Mouse (Mus musculus): ENCODE results near the gene Tiam2. TPM values are rescaled to one million over a fixed set of nuclear protein-coding genes. Genes with fewer than 3 reads are reported as not detected.

The Tiam2 gene
- polyA plus RNA-seq, 1 experiment from 2014 or later, result 5.3 TPM

- peaks cover under 1% of the 10 kb centered on the region for H3K4me1 ChIP-seq
- DNase-seq (ENCODE audit: extremely low spot score, low spot score), result peak; percentile 48
These were observed 122.4 kb downstream of the Tiam2 start for GRCm38 (mm10) chr17:3448725-3449124.

DNA sequence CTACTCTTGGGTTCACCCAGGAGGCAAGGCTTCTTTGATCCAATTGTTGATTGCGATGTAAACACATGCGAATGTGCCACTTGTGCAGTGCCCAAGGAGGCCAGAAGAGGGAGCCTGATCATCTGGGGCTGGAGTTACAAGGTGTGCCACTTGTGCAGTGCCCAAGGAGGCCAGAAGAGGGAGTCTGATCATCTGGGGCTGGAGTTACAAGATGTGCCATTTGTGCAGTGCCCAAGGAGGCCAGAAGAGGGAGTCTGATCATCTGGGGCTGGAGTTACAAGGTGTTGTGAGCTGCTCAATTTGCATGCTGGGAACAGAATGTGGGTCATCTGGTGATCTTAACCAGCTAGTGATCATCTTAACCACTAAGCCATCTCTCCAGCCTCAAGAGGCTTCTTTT lies 124.7 kb downstream of the Tiam2 start:
- H3K4me1 ChIP-seq, result peaks cover 9% of the 10 kb centered on the region
- 72% methylated on average over 2 of the region's 2 CpGs for WGBS
- no peak overlapping the region for H3K27ac ChIP-seq
- peaks cover 23% of the 10 kb centered on the region for H3K27me3 ChIP-seq (ENCODE audit: poor library complexity, severe bottlenecking)
- H3K36me3 ChIP-seq (replicated peaks), result no peaks in the 10 kb centered on the region
- no peak overlapping the region for H3K4me3 ChIP-seq
- DNase-seq (ENCODE audit: extremely low spot score, low spot score), result peak; percentile 40
- H3K9me3 ChIP-seq, result 0 out of 2 replicates have a peak, but pooled peaks cover 4% of the 10 kb centered on the region

More at GRCm38 (mm10) chr17:3448725-3449124, 122.4 kb downstream of the Tiam2 start:
- H3K4me3 ChIP-seq, result no peak overlapping the region
- H3K9me3 ChIP-seq, result 0 out of 2 replicates have a peak, but pooled peaks cover 4% of the 10 kb centered on the region
- H3K27me3 ChIP-seq (ENCODE audit: poor library complexity, severe bottlenecking), result peaks cover 31% of the 10 kb centered on the region
- H3K27ac ChIP-seq, result no peak overlapping the region
- 28% methylated on average over 3 of the region's 3 CpGs for WGBS
- no peaks in the 10 kb centered on the region for H3K36me3 ChIP-seq (replicated peaks)

DNA sequence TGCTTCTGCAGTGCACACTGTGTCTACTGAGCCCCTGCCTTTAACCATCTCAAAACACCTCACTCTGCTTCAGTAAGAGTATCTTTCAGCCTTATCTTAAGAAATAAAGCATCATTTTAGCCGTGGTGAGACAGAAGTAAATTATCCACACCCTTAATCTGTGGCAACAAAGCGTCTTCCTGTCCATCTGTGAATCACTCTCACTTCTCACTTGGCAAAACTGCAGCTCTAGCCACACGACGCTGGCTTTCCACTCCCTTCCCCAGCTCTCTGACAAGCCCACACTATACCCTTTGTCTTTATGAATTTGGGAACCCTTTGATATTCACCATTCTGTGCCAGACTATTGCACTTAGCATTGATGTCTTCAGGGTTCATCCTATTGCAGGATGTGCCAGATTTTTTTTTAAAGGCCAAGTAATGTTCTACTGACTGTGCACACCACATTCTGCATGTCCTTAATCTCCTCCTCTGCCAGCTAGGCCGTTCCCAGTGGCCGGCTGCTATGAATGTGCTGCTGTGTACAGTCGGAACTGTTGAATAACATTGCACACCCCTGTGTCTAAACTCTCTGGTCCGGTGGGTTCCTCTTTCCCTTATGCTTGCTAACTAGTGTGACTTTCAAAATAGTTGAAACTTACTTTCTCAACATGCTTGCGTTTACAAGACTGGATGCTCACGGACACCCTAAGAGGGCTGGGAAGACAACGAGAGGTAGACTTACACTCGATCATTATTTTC lies 126.4 kb downstream of the Tiam2 start:
- peaks cover 8% of the 10 kb centered on the region for H3K27me3 ChIP-seq (ENCODE audit: poor library complexity, severe bottlenecking)
- no peaks in the 10 kb centered on the region for H3K36me3 ChIP-seq (replicated peaks)
- 0 out of 2 replicates have a peak, but pooled peaks cover 4% of the 10 kb centered on the region for H3K9me3 ChIP-seq
- no peak overlapping the region for H3K4me3 ChIP-seq
- peaks cover 9% of the 10 kb centered on the region for H3K4me1 ChIP-seq
- no peak overlapping the region for H3K27ac ChIP-seq
- DNase-seq (ENCODE audit: extremely low spot score, low spot score), result no peak
- 90% methylated on average over 12 of the region's 12 CpGs for WGBS

- WGBS, result 32% methylated on average over 10 of the region's 10 CpGs
- H3K4me3 ChIP-seq, result no peak overlapping the region
- H3K36me3 ChIP-seq (replicated peaks), result no peaks in the 10 kb centered on the region
- H3K9me3 ChIP-seq, result 0 out of 2 replicates have a peak, but pooled peaks cover 4% of the 10 kb centered on the region
- H3K4me1 ChIP-seq, result peaks cover 9% of the 10 kb centered on the region
- no peak overlapping the region for H3K27ac ChIP-seq
- no peaks in the 10 kb centered on the region for H3K27me3 ChIP-seq (ENCODE audit: poor library complexity, severe bottlenecking)
- no peak for DNase-seq (ENCODE audit: extremely low spot score, low spot score)
These were observed 127.6 kb downstream of the Tiam2 start for GRCm38 (mm10) chr17:3453946-3454345.

- DNase-seq (ENCODE audit: extremely low spot score, low spot score), result no peak
- 90% methylated on average over 9 of the region's 9 CpGs for WGBS
- H3K9me3 ChIP-seq, result 0 out of 2 replicates have a peak, but pooled peaks cover 4% of the 10 kb centered on the region
- H3K27me3 ChIP-seq (ENCODE audit: poor library complexity, severe bottlenecking), result no peaks in the 10 kb centered on the region
- H3K4me3 ChIP-seq, result no peak overlapping the region
- no peak overlapping the region for H3K27ac ChIP-seq
- H3K36me3 ChIP-seq (replicated peaks), result no peaks in the 10 kb centered on the region
- peaks cover 9% of the 10 kb centered on the region for H3K4me1 ChIP-seq
These were observed 128.5 kb downstream of the Tiam2 start for GRCm38 (mm10) chr17:3454850-3455249.

DNA sequence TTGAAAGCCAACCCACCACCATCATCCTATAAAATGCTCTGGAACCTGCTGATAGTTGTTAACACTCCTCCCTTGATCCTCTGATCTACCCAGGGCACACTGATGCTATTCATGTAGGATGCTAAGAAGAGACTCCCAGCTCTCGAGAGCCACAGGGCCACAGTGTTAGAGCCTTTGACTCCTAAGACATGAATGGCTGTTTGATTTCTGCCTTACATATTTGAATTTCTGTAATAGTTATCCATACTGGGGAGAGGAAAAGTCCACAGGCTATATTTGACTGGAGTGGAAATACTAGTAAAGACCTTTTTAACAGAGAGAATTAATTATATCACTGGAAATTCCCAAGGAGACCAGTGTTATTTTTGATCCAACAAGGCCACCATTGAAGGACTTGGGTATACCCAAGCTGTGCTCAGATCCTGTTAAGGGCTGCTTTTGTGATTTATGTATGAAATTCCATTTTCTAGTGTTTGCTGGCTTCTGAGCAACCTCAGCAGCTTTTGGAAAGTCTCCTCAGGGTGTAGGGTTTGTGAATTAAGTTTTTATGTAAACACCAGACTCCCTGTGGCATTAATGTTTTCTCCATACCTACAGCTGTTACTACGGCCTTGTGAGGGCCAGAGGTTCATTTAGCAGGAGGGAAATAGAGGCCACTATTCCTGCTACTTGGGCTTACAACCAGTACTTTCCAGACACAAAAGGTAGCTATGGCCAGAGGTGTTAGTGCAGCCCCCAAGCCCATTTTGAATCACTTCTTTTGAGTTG lies 131.7 kb downstream of the Tiam2 start:
- H3K4me3 ChIP-seq, result no peak overlapping the region
- H3K27me3 ChIP-seq (ENCODE audit: poor library complexity, severe bottlenecking), result no peaks in the 10 kb centered on the region
- peaks cover 9% of the 10 kb centered on the region for H3K4me1 ChIP-seq
- no peaks in the 10 kb centered on the region for H3K9me3 ChIP-seq
- H3K36me3 ChIP-seq (replicated peaks), result no peaks in the 10 kb centered on the region
- WGBS, result 79% methylated on average over 2 of the region's 2 CpGs
- DNase-seq (ENCODE audit: extremely low spot score, low spot score), result no peak
- no peak overlapping the region for H3K27ac ChIP-seq

DNA sequence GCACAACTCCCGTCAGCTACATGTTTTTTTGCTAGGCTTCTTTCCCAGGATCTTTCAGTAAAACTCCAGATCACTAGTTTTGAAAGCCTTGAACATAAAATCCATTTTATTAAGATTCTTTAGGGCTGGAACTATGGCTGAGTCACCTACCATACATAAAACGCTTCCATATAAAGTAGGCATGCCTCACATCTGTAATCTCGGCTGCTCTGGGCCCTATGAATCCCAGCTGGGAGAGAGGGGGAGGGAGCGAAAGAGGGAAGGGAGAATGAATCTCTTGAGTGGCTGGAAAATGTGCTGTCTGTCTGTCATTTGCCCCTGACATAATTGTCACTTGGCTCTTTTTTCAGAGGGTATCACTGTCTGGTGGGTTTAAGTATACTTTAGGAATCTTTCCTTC lies 139.5 kb downstream of the Tiam2 start:
- H3K36me3 ChIP-seq (replicated peaks), result no peaks in the 10 kb centered on the region
- no peak for DNase-seq (ENCODE audit: extremely low spot score, low spot score)
- 72% methylated on average over 4 of the region's 4 CpGs for WGBS

GRCm38 (mm10) chr17:3466681-3467080 lies 140.3 kb downstream of the Tiam2 start:
- WGBS, result 92% methylated on average over 3 of the region's 3 CpGs

More for the DNA sequence above, 139.5 kb downstream of the Tiam2 start:
- Histone ChIP-seq H3K27ac (no peak overlapping the region), H3K27me3 (ENCODE audit: poor library complexity, severe bottlenecking) (no peaks in the 10 kb centered on the region), H3K4me3 (no peak overlapping the region), H3K9me3 (no peaks in the 10 kb centered on the region), H3K4me1 (peaks cover 12% of the 10 kb centered on the region)

GRCm38 (mm10) chr17:3467636-3468324 lies 141.4 kb downstream of the Tiam2 start:
- H3K4me3 ChIP-seq, result no peak overlapping the region
- H3K27me3 ChIP-seq (ENCODE audit: poor library complexity, severe bottlenecking), result no peaks in the 10 kb centered on the region
- H3K9me3 ChIP-seq, result no peaks in the 10 kb centered on the region
- WGBS, result 85% methylated on average over 8 of the region's 8 CpGs
- H3K36me3 ChIP-seq (replicated peaks), result no peaks in the 10 kb centered on the region
- peaks cover 12% of the 10 kb centered on the region for H3K4me1 ChIP-seq
- no peak for DNase-seq (ENCODE audit: extremely low spot score, low spot score)
- no peak overlapping the region for H3K27ac ChIP-seq

More at GRCm38 (mm10) chr17:3466681-3467080, 140.3 kb downstream of the Tiam2 start:
- H3K4me1 ChIP-seq, result peaks cover 12% of the 10 kb centered on the region
- DNase-seq (ENCODE audit: extremely low spot score, low spot score), result no peak
- no peak overlapping the region for H3K27ac ChIP-seq
- H3K4me3 ChIP-seq, result no peak overlapping the region
- H3K27me3 ChIP-seq (ENCODE audit: poor library complexity, severe bottlenecking), result no peaks in the 10 kb centered on the region
- no peaks in the 10 kb centered on the region for H3K9me3 ChIP-seq
- no peaks in the 10 kb centered on the region for H3K36me3 ChIP-seq (replicated peaks)

GRCm38 (mm10) chr17:3472018-3472417 lies 145.6 kb downstream of the Tiam2 start:
- Histone ChIP-seq H3K4me1 (no peaks in the 10 kb centered on the region), H3K36me3 (replicated peaks) (no peaks in the 10 kb centered on the region), H3K9me3 (no peaks in the 10 kb centered on the region), H3K4me3 (no peak overlapping the region), H3K27ac (no peak overlapping the region), H3K27me3 (ENCODE audit: poor library complexity, severe bottlenecking) (no peaks in the 10 kb centered on the region)
- 84% methylated on average over 6 of the region's 6 CpGs for WGBS
- no peak for DNase-seq (ENCODE audit: extremely low spot score, low spot score)

GRCm38 (mm10) chr17:3476546-3476945 lies 150.2 kb downstream of the Tiam2 start:
- Histone ChIP-seq H3K9me3 (no peaks in the 10 kb centered on the region), H3K4me3 (no peak overlapping the region), H3K27me3 (ENCODE audit: poor library complexity, severe bottlenecking) (no peaks in the 10 kb centered on the region), H3K27ac (no peak overlapping the region), H3K36me3 (replicated peaks) (no peaks in the 10 kb centered on the region), H3K4me1 (no peaks in the 10 kb centered on the region)
- 92% methylated on average over 2 of the region's 2 CpGs for WGBS
- DNase-seq (ENCODE audit: extremely low spot score, low spot score), result no peak

DNA sequence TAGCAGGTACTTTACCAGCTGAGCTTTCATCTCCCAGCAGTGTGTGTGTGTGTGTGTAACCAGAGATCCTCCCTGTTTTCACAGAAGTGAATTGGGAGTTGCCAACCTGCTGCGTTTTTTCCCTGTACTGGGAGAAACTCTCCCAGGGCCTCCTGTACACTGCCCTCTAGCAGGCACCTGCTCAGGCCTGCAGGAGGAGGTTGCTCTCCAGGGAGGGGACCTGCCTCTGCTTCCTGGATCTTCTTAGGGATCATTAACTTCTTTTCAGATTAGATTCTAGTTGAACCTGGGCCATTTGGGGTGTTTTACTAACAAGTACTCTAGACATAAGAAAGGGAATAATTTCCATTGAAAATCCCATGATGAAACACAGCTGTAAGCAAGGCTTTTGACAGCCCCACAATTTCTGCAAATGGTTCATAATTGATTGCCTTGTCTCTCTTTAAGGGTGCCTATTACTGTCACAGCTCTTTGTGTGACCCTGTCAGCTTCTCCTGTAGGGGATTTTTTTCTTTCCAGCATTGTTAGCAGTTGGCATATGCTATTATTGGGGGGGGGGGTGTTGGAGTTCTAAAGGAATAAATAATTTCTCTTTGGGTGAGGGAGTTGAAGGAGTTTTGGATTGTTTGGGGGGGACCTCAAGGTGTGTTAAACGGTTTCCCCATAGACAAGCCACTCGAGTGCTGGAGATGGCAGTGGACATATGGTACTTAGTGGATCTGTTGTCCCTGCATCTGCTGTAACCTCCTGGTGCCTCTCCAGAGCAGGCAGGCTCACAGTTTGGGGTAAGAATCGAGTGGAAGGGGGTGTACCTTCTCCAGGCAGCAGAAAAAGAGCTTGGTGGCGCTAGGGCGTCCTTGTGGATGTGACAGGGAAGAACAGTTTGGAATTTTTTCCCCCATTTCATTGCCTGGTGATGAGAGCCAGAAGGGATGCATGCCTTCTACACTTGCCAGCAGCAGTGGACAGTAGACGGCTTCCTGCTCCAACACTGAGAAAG lies 155.5 kb downstream of the Tiam2 start:
- Histone ChIP-seq H3K27ac (no peak overlapping the region), H3K4me1 (no peaks in the 10 kb centered on the region), H3K27me3 (ENCODE audit: poor library complexity, severe bottlenecking) (no peaks in the 10 kb centered on the region), H3K4me3 (no peak overlapping the region), H3K36me3 (replicated peaks) (no peaks in the 10 kb centered on the region), H3K9me3 (no peaks in the 10 kb centered on the region)
- 70% methylated on average over 7 of the region's 7 CpGs for WGBS
- no peak for DNase-seq (ENCODE audit: extremely low spot score, low spot score)
